Mouse (Mus musculus) yolk sac, embryonic 10.5 days (tissue): ENCODE results near the gene Glyr1.

ENCODE experiments used
- DNase-seq: peaks from one replicate; pipeline ENCODE4 v3.0.0-alpha.2; 2017; ENCODE audit warnings: low spot score

Gene Glyr1

GRCm38 (mm10) chr16:5049774-5050234 is at the start of gene Glyr1, which contains the start of gene Ubn1:
Glyr1 (minus strand) TSS chr16:5049863.
Ubn1 (plus strand) TSS chr16:5050057.
- DNase-seq: peak; percentile 98

DNA sequence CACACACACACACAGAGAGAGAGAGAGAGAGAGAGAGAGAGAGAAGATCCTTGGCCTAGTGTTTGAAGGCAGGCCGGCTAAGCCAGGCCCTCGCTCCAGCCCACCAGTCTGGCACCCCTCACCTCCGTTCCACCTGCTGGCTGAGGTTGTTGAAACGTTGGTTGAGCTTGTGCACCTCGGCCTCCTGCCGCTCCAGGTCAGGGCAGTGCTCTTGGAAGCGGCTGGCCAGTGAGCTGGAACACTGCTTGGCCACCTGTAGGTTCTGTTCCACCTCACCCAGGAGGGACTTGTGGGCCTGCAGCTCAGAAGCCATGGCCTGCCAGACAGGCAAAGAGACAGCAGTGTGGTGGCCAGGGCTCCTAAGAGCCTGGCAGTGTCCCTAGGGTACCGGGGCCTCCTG is 46.8 kb upstream of the Glyr1 start:
- DNase-seq: no peak

DNA sequence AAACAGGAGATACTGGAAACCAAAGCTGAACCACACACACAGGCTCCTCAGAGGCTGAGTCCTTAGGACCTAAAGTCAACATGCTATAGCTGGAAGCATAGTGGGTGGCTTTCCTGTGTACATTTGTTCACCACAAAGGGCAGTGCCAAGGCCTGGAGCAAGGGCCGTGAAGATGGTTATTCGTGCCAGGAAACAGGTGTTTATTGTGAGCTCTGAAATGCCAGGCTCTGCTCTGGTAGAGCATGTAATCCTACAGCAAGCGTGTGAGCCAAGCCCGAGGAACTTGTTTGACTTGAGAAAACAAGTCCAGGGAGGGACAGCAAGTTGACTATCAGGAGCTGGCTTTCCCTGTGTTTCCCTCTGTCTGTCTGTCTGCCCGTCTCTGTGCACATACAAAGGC is 43.6 kb upstream of the Glyr1 start:
- DNase-seq: no peak

- no peak for DNase-seq
Observed at GRCm38 (mm10) chr16:5089021-5089420, 39.4 kb upstream of the Glyr1 start.

DNA sequence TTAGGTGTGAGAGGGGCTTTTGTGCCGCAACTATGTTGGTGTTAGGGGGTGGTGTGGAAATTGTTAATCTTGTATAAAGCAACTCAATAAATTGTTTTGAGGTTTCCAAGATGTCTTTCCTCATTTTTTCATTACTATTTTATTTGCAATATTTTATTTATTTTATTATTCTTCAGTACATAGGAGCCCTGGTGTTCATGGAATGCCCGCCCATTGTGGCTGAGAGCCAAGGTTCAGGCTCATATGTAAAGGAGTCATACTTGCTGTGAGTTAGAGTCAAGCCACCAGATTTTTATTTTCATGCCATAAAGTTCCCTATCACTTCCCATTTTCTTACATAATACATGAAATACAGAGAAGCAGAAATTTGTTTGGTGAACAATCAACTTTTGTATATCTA is 36.5 kb upstream of the Glyr1 start:
- DNase-seq: no peak

- no peak for DNase-seq
Observed at GRCm38 (mm10) chr16:5085196-5085595, 35.5 kb upstream of the Glyr1 start.

DNA sequence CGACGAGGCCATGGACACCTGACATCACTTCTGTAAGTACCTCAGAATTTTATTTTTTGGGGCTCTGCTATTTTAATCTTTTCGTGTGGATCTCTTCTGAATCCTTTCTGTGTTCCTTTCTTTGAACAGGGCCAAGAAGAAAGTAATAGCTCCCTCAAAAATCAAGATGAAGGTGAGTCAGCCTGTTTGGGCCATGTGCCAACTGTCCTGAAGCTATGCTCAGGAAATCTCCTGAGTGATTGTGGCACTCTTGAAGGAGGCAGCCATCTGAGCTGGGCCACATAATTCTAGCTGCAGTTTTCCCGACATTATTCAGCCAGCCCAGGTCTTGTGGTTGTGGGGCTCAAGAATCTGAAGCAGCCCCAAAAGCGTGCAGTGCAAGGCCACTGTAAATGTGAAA is 24.7 kb upstream of the Glyr1 start:
- DNase-seq: no peak

DNA sequence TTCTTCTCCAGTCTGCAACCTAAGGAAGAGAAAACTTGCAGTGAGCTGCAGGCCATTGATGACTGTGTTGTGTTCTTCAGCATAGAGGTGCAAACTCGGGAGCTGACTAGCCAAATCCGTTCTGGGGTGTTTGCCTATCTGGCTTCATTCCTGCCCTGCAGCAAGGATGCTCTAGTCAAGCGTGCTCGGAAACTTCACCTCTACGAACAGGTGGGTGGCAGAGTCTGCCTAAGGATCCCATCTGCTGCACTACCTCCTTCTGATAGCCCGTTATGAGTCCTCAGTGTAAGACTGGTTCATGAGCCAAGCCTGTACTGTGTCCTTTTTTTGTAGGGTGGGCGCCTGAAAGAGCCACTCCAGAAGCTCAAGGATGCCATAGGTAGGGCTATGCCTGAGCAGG is 22.3 kb upstream of the Glyr1 start:
- DNase-seq: no peak

DNA sequence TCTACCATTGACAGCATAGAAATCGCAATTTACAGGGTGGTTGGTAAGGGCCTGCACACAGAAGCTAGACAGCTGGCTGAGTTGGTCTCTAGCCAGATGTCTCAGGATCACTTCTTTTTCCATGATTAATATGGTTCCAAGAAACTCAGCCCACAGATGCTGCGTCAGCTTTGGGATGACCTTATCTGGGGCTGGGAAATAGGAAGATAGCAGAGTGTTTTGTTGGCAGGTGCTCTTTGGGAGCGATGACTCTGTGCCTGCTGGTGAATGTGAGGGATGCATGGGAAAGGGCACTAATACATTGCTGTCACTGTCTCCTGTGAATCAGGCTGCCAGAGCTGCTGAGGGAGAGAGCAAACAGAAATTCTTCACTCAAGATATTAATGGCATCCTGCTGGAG is 20.7 kb upstream of the Glyr1 start:
- DNase-seq: no peak

GRCm38 (mm10) chr16:5063472-5063871 is 13.8 kb upstream of the Glyr1 start:
- DNase-seq: no peak

GRCm38 (mm10) chr16:5058114-5058513 is 8.5 kb upstream of the Glyr1 start:
- DNase-seq: no peak

DNA sequence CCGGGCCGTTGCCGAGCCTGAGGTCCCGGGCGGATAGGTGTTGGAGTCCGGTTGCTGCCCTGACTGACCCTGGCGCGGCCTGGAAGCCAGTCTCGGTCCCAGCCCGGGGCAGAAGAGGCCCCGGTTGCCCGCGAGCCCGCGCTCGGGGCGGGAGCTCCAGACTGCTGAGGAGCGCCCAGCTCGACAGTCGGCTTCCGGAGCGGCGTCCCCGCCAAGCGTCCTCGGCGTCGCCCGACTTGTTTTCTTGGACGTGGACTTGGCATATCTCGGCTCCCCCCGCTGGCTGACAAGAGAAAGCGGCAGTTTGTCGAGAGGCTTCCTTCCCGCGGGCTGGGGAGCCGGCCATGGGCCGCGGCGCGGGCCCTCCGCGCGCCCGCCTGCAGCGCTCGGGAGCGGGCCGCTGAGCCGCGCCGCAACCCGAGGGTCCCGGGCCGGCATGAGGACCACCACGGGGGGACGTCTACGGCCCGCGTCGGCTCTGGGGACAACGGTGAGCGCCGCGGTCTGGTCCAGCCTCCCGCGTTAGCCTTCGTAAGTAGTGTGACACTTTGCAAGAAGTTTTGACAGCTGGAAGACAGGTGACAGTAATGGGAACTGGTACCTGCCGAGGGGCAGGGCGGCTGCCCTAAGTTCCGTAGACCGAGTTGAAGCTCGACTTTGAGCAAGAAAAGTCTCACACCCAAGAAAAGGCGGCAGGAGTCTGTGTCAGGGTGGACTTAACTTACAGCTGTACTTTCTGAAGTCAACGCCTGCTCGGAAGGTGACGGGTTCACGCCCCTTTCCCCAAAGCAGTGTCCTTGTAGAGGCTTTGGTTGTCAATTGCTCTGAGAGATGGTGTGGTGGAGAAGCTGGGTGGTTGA is 818 bp upstream of the Glyr1 start:
- peak; percentile 52 for DNase-seq

- DNase-seq: no peak
Observed at GRCm38 (mm10) chr16:5049182-5049773, 385 bp downstream of the Glyr1 start.

GRCm38 (mm10) chr16:5045322-5045721 is 4.3 kb downstream of the Glyr1 start:
- no peak for DNase-seq

DNA sequence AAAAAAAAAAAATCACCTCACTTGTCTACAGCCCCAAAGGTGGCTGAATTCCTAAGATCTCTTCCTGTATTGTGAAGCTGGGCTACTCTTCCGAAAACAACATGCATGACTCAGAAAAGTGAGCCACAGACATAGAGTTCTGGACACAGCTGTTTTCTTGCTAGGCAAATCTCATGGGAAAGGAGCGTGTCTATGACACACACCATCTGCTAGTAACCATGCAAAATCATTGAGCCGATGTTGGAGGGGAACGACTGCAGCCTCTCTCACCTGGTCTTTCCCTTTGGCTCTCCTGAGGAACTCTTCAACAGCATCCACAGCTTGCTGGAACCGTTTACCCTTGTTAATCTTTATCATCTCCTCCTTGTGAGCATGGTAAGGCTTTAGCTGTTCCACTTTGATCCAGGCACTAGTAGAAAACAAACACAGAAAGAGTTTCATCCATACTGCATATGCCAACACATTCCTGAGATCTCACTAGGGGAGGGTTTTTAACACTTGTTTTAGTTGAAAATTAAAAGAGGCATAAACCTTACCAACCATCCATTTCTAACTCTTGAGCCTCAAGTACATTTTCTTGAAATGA is 12.9 kb downstream of the Glyr1 start:
- no peak for DNase-seq

- no peak for DNase-seq
Observed at GRCm38 (mm10) chr16:5035591-5035990, 14.1 kb downstream of the Glyr1 start.

DNA sequence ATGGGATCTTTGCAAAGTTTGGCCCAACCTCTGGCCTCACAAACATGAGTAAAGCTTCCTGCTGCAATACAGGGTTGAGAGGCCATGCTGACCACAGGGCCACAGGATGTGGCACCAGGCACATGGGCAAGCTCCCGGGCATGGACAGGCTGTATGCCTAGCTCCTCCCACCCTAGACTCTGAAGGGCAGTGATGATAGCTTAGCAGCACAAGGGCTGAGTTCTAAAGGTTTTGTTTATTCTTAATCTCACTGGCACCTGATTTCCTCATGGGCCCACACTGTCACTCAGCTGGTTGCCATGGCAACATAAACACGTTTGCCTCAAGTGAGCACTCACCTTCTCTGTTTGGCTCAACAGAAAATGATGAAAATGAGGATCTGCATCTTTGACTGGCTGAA is 19.8 kb downstream of the Glyr1 start:
- DNase-seq: peak; percentile 20

DNA sequence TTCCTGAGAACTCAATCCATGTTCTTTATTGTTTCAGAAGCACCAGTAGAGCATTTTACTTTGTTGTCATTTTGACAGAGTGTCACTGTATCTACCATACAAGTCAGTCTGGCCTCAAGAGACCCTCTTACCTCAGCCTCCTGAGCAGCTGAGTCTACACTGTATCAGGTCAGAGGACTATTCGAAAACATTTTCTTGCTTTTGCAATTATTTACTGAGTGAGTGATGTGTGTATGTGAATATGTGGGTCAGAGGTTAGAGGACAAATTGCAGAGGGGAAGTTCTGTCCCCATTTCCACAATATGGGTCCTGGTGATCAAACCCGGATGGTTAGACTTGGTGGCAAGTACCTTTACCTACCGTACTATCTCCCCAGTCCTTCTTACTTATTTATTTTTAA is 25.6 kb downstream of the Glyr1 start:
- DNase-seq: no peak

GRCm38 (mm10) chr16:5014578-5014977 is 35.1 kb downstream of the Glyr1 start:
- no peak for DNase-seq

DNA sequence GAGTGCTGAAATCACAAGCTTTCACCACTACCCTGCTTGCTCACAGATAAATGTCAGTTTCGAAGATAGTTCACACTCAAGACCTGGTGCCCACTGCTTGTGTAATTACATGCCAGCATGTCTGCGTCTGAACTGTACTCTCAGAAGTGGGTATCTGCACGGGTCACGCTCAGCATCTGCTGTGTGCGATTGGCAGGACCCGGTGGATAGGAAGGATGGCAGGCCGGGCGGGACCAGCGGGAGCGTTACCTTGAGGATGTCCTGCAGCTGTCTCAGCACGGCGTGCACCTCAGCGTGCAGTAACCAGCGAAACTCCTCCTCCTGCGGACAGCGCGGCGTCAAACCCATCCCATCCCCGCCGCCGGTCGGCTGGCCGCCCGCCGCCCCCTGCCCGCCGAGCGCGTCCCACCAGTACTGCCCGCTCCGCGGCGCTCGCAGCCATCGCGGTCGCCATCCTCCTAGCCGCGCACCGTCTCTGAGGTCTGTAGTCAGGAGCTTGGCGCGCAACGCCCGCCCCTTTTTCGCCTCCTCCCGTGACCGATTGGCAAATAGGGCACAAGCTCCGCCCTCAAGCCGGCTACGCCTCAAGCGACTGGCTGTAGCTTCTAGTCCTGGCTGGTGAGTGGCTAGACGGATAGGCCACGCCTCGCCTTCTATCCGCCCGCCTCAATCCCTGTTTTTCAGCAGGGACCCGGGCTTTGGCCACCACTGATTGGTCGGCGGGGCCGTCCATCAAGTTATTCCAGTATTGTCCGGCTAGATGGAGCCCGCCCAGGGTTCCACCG is 36.4 kb downstream of the Glyr1 start, which contains the start of gene Rogdi:
Gene Rogdi, minus strand, starts transcription at position 500 of the 785 bp plus-strand sequence.
- peak; percentile 99 for DNase-seq

GRCm38 (mm10) chr16:5012036-5013005 is 37.3 kb downstream of the Glyr1 start:
- peak; percentile 8 for DNase-seq
